Mouse (Mus musculus): ENCODE data around the gene Skida1.

DNA sequence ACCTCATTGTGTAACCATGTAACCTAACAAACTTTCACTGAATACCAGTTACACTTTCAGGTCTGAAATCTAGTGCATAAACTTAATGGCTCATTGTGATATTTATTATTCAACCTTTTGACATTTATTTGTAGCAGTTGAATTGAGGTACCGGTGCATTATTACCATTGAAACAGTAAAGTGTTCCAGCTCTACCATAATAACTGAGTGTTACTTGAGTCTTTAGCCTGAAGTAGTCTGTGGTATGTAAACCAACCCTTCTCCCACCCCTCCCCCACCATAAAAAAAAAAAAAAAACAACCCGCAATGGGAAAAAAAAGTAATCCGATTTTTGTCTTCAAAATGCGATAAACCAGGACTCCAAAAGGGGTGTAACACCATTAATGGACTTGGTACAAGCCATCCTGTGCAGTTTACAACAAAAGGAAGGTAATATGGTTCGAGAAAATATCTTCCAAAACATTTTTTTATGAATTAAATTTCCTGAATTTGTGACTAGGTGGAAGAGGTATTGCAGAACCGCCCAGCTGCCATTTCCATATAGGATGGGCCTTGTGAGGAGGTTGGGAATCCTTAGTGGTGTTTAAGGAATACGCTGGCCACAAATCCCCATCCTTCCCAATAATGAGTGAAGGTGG lies 3.6 kb downstream of the Skida1 start:
- TF ChIP-seq CTCF (IDR thresholded peaks at IDR 0.05; ENCODE audit: low read depth): no peak
- no peak for TF ChIP-seq EP300 (IDR thresholded peaks at IDR 0.05; ENCODE audit: low read depth)

Data from liver, embryonic 14.5 days (tissue).